Mouse (Mus musculus): ENCODE results near the gene Smad6.

- TF ChIP-seq GATA1 (IDR thresholded peaks at IDR 0.05; ENCODE audit: borderline replicate concordance, low read length) (no peak), POLR2AphosphoS5 (IDR thresholded peaks at IDR 0.05; ENCODE audit: insufficient replicate concordance, low read depth, low read length) (no peak), CTCF (IDR thresholded peaks at IDR 0.05; ENCODE audit: low read depth, low read length) (no peak)
These were observed 41.4 kb downstream of the Smad6 start for GRCm38 (mm10) chr9:63980179-63981086.

Measured in G1E (cell line).